Mouse (Mus musculus) CD4-positive naive resting alpha-beta T cell, adult 76 days (primary cell): Measurements from ENCODE around the gene Mafk. TPM values are rescaled to one million over a fixed set of nuclear protein-coding genes. Genes with fewer than 3 reads are reported as not detected.

Experiments used
- total RNA-seq: library from RNA; stranded (reverse); gene quantifications from one replicate; pipeline ENCODE4 v1.2.4, GENCODE M21; 2023

Mafk gene
- 181 TPM for total RNA-seq

GRCm38 (mm10) chr5:139791227-139792158 is at the start of gene Mafk:
TSS of gene Mafk (plus strand) at chr5:139791513.

GRCm38 (mm10) chr5:139775216-139775926 is 15.9 kb upstream of the Mafk start, which contains the start of gene Ints1:
TSS of gene Ints1 (minus strand) at chr5:139775674.

GRCm38 (mm10) chr5:139819538-139820181 is 28.3 kb downstream of the Mafk start, which contains the start of gene Tmem184a:
TSS of gene Tmem184a (minus strand) at chr5:139819917.

DNA sequence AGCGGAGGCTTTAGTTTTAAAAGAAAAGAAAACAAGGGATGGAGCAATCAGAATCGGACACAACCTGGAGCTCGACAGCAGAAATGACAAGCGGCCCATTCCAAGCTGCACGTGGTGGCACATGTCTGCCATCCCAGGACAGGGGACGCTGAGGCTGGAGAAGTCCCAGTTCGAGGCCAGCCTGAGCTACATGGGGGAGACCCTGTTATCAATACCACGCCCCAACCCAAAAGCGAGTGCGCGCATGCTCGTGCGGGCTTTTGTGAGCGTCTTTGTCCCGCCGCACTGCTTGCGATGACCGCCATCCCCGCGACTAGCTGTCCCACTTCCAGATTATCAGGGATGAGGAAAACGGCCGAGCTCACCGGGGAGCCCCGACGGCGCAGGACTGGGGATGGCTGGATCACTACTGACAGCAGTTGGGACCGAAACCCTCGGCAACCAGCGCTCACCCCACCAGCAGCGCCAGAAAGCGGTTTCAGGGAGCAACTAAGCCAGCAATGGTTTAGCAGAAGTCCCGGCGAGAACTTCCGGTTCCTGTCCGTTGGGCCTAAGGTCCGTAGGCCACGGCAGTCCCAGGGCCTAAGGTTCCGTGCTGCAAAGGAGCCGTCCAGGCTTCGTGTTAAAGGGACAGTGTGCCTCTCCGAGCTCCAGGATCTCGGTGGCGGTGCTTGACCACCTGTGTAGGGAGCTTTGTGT is 35.2 kb downstream of the Mafk start, which contains the start of the genes Gm26938 and Psmg3:
Gene Gm26938, minus strand, starts transcription at position 51 of the 699 bp plus-strand sequence.
Gene Psmg3, minus strand, starts transcription at position 529 of the 699 bp plus-strand sequence.

Other genes with a start within 250 kb of the Mafk start
- gene Uncx, start 248.0 kb upstream of the Mafk start, total RNA-seq: not detected
- 0.23 TPM for gene Micall2, start 55.2 kb upstream of the Mafk start, total RNA-seq
- 103 TPM for gene Ints1, start 15.8 kb upstream of the Mafk start, total RNA-seq
- gene Tmem184a, start 28.4 kb downstream of the Mafk start, total RNA-seq: not detected
- gene Gm26938, start 34.9 kb downstream of the Mafk start, total RNA-seq: not detected
- gene Psmg3, start 35.4 kb downstream of the Mafk start, total RNA-seq: 10.7 TPM
- gene Elfn1, start 116.4 kb downstream of the Mafk start, total RNA-seq: not detected